Mouse (Mus musculus) frontal cortex, postnatal 36 days (tissue): ENCODE results near the gene Dedd2.

Experiments used
- DNase-seq, 2 experiments: peaks; one replicate each; pipeline ENCODE4 v3.0.0; 2022; ENCODE audit warnings: low spot score in 2 of 2

Dedd2 gene

GRCm38 (mm10) chr7:25179606-25180161 lies 40.7 kb downstream of the Dedd2 start, which contains the start of gene Pou2f2:
Pou2f2 (minus strand) TSS chr7:25179726.
- DNase-seq, result peak; percentile 85 to 86

- DNase-seq, result peak in 1 of 2 experiments; percentile 22
Observed at GRCm38 (mm10) chr7:25178787-25179605, 41.4 kb downstream of the Dedd2 start.

- peak; percentile 19 to 44 for DNase-seq
Observed at GRCm38 (mm10) chr7:25178317-25178716, 42.1 kb downstream of the Dedd2 start.

- DNase-seq, result no peak
Observed at GRCm38 (mm10) chr7:25174343-25174742, 46.1 kb downstream of the Dedd2 start.

GRCm38 (mm10) chr7:25172669-25173068 lies 47.7 kb downstream of the Dedd2 start:
- DNase-seq, result no peak

- no peak for DNase-seq
Observed at GRCm38 (mm10) chr7:25170583-25170982, 49.8 kb downstream of the Dedd2 start.

GRCm38 (mm10) chr7:25166106-25166505 lies 54.3 kb downstream of the Dedd2 start:
- DNase-seq, result no peak

- no peak for DNase-seq
Observed at GRCm38 (mm10) chr7:25156158-25156648, 64.2 kb downstream of the Dedd2 start.

- no peak for DNase-seq
Observed at GRCm38 (mm10) chr7:25155469-25156157, 64.8 kb downstream of the Dedd2 start.

- DNase-seq, result no peak
Observed at GRCm38 (mm10) chr7:25154648-25155047, 65.8 kb downstream of the Dedd2 start.

- DNase-seq, result no peak
Observed at GRCm38 (mm10) chr7:25153841-25154240, 66.6 kb downstream of the Dedd2 start.

- DNase-seq, result peak in 1 of 2 experiments; percentile 28
Observed at GRCm38 (mm10) chr7:25151916-25152556, 68.4 kb downstream of the Dedd2 start.

- DNase-seq, result no peak
Observed at GRCm38 (mm10) chr7:25151009-25151408, 69.4 kb downstream of the Dedd2 start.

GRCm38 (mm10) chr7:25150151-25150663 lies 70.2 kb downstream of the Dedd2 start:
- DNase-seq, result no peak
